Mouse (Mus musculus) E14TG2a.4 (cell line): ENCODE data around the gene Atxn1.

Experiments
- CTCF ChIP-seq: conservative IDR thresholded peaks from 2 replicates; pipeline ENCODE4 v1.5.1; 2014; ENCODE audit warnings: low read length
- NANOG ChIP-seq: IDR thresholded peaks from 2 replicates; pipeline ENCODE4 v1.6.1; 2014; ENCODE audit warnings: borderline replicate concordance, low read length, mixed read lengths

- no peak for TF ChIP-seq CTCF
- no peak for TF ChIP-seq NANOG
Observed at GRCm38 (mm10) chr13:45636435-45636834, 328.4 kb downstream of the Atxn1 start.
